Mouse (Mus musculus): ENCODE data around the gene Vdr. TPM values are rescaled to one million over a fixed set of nuclear protein-coding genes. Genes with fewer than 3 reads are reported as not detected.
A peak's percentile ranks its signal among the peaks of the same experiment; 100 is the strongest.

Vdr gene
- polyA plus RNA-seq, 1 experiment: 0.20 TPM

DNA sequence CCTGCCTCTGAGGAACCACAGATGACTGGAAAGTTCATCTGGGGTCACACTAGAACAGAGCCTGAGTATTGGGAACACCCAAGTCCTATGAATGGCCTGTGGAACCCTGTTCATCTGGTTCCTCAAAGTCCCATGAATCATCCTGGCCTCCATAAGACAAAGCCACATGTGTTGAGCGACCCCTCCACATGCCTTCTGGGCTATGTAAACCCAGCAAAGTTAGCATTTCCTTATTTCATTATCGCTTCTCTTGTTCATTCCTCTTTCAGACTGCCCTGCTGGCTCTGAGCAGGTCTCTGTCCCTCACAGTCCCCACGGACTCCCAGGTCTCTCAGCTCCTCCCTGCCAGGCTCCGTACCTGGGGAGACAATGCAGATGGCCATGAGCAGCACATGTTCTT lies 52.0 kb downstream of the Vdr start:
- no peak overlapping the region for H3K4me3 ChIP-seq (replicated peaks)
- H3K27me3 ChIP-seq (replicated peaks): peaks cover 45% of the 10 kb centered on the region
- H3K4me1 ChIP-seq: no peaks in the 10 kb centered on the region
- H3K36me3 ChIP-seq (replicated peaks; ENCODE audit: low read length): no peaks in the 10 kb centered on the region
- peaks cover 16% of the 10 kb centered on the region for H3K9me3 ChIP-seq
- TF ChIP-seq FLI1 (IDR thresholded peaks at IDR 0.05; ENCODE audit: low read length) (no peak), GATA1 (IDR thresholded peaks at IDR 0.05; ENCODE audit: borderline replicate concordance, low read length) (no peak)

DNA sequence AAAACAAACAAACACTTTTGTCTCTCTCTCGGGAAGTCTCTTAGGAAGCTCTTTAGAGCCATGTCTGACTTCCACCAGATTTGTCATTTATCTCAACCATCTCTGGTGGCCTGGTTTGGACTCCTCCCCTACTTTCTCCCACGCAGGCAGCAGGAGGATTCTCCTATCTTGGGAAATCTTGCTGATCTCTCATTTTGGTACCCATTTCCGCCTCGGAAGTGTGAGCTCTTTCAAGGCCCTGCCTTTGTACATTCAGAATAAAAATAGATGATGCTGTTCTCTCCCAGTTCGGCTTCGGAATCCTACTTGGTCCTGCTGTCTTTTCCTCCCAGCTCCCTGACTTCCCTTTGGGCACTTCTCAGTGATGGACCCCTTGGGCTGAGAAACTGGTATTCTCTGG lies 55.9 kb downstream of the Vdr start:
- H3K4me1 ChIP-seq: peaks cover 15% of the 10 kb centered on the region
- no peak overlapping the region for H3K4me3 ChIP-seq (replicated peaks)
- H3K9me3 ChIP-seq: peaks cover 9% of the 10 kb centered on the region; the same call in 1 of the 2 replicates
- no peak for TF ChIP-seq FLI1 (IDR thresholded peaks at IDR 0.05; ENCODE audit: low read length)
- no peak for TF ChIP-seq GATA1 (IDR thresholded peaks at IDR 0.05; ENCODE audit: borderline replicate concordance, low read length)
- H3K36me3 ChIP-seq (replicated peaks; ENCODE audit: low read length): no peaks in the 10 kb centered on the region
- peaks cover 45% of the 10 kb centered on the region for H3K27me3 ChIP-seq (replicated peaks)

DNA sequence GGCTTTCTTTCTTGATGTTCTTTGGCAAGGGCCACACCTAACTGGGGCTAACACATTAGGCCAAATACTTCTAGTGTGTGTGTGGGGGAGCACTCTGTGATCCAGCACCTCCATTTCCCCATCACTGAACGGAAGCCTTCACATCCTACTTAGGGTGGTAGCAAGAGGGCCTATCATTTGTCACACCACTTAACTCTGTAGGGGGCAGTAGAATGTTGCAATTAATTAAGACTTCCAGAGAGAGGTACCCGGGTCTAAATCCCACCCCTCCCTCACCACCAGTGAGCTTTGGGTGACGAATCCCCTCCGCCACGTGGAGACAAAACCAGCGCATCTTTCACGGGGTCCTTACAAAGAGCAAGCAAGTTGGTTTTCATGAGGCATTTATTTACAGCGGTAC lies 56.4 kb downstream of the Vdr start:
- Histone ChIP-seq H3K27me3 (replicated peaks) (peaks cover 41% of the 10 kb centered on the region), H3K9me3 (peaks cover 8% of the 10 kb centered on the region; the same call in 1 of the 2 replicates), H3K4me1 (peaks cover 20% of the 10 kb centered on the region), H3K4me3 (replicated peaks) (no peak overlapping the region), H3K36me3 (replicated peaks; ENCODE audit: low read length) (no peaks in the 10 kb centered on the region)
- TF ChIP-seq GATA1 (IDR thresholded peaks at IDR 0.05; ENCODE audit: borderline replicate concordance, low read length): no peak
- TF ChIP-seq FLI1 (IDR thresholded peaks at IDR 0.05; ENCODE audit: low read length): no peak

DNA sequence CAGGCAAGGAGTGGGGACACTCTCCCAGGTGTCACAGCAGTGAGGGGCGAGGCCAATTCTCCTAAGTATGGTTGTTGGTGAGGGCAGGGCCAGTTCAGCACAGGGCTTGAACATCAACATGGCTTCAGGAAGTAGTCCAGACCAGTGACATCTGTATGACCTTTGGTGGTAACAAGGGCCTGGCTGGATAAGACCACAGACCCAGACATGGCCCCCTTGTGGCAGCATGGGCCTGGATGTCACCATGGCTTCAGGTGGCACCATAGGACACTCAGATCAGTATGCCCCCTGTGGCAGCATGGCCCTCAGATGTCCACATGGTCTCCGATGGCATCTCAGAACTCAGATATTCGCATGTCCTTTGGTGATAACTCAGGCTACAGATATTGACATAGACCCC lies 58.1 kb downstream of the Vdr start:
- TF ChIP-seq FLI1 (IDR thresholded peaks at IDR 0.05; ENCODE audit: low read length) (no peak), GATA1 (IDR thresholded peaks at IDR 0.05; ENCODE audit: borderline replicate concordance, low read length) (no peak)
- no peak overlapping the region for H3K4me3 ChIP-seq (replicated peaks)
- H3K9me3 ChIP-seq: peaks cover 7% of the 10 kb centered on the region; the same call in 1 of the 2 replicates
- no peaks in the 10 kb centered on the region for H3K36me3 ChIP-seq (replicated peaks; ENCODE audit: low read length)
- H3K27me3 ChIP-seq (replicated peaks): peaks cover 31% of the 10 kb centered on the region
- peaks cover 20% of the 10 kb centered on the region for H3K4me1 ChIP-seq

DNA sequence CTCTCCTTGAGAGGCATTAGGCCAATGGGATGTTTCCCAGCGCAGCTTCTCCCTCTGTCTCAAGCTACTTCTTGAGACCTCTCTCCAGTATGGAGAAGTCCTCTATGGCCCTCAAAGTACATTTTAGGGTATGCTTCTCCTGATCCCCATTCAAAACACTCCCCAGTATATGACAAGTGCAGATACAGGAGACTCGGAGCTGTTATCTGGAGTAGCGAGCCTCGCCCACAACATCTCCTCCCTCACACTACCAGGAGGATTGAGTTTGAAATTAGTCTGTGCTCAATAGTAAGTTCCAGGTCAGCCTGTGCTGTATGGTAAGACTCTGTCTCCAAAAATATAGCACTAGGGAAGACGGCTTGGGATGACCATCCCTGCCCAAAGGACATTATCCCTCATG lies 59.4 kb downstream of the Vdr start:
- TF ChIP-seq FLI1 (IDR thresholded peaks at IDR 0.05; ENCODE audit: low read length) (no peak), GATA1 (IDR thresholded peaks at IDR 0.05; ENCODE audit: borderline replicate concordance, low read length) (no peak)
- Histone ChIP-seq H3K36me3 (replicated peaks; ENCODE audit: low read length) (no peaks in the 10 kb centered on the region), H3K27me3 (replicated peaks) (peaks cover 18% of the 10 kb centered on the region)

DNA sequence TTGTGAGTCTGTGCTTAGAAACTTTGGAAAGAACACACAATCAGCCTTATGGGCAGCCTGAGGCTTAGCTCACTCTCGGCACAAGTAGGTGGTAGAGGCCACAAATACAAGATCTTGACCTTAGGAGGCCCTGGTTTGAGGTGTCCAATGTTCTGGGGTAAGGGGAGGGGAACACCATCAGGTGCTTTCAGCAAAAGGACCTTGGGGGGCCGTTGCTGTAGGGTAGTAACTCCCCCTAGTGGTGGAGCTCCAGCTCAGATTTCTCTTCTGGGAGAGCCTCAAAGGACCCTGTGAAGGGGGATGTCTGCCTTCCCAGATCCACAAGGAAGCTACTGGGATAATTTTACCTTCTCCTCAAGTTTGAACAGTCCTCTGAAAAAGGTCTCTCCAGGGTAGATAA lies 60.0 kb downstream of the Vdr start:
- Histone ChIP-seq H3K27me3 (replicated peaks) (peaks cover 12% of the 10 kb centered on the region), H3K4me1 (peaks cover 26% of the 10 kb centered on the region), H3K36me3 (replicated peaks; ENCODE audit: low read length) (no peaks in the 10 kb centered on the region), H3K4me3 (replicated peaks) (no peak overlapping the region), H3K9me3 (peaks cover 9% of the 10 kb centered on the region)
- TF ChIP-seq FLI1 (IDR thresholded peaks at IDR 0.05; ENCODE audit: low read length): no peak
- no peak for TF ChIP-seq GATA1 (IDR thresholded peaks at IDR 0.05; ENCODE audit: borderline replicate concordance, low read length)

More for the DNA sequence above, 59.4 kb downstream of the Vdr start:
- H3K9me3 ChIP-seq: peaks cover 5% of the 10 kb centered on the region
- peaks cover 26% of the 10 kb centered on the region for H3K4me1 ChIP-seq
- H3K4me3 ChIP-seq (replicated peaks): no peak overlapping the region

DNA sequence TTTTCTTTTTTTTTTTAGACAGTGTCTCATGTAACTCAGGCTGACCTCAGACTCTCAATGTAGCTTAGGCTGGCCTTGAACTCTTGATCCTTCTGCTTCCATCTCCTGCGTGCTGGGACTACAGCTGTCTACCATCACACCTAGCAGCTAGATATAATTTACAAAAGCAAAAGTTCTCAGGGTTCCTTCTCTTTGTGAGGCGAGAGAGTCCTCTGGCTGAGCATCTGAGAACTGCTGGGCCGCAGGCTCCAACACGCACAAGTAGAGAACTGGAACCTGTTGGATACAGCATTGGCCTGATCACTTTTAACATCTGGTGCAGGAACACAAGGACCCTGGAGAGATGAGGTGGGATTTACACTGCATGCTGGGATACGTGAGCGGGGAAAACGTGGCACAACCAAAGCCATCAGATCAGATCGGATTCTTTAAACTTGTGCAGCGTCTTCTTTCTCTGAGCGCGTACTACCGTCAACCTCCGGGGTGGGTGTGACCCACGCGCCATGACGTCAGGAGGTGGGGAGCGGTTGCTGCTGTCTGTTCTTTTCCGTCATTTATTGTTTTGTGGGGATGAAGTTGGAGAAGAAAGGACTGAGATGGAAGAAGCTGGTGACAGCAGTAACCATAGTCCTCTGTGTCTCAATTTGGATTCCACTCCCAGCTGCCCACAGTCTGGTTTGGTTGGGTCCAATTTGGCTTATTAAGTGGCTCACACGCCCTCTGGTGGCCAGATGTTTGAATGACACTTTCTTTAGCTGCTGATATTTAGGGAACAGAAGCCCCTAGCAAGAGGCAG lies 61.1 kb downstream of the Vdr start:
- Histone ChIP-seq H3K4me1 (peaks cover 32% of the 10 kb centered on the region), H3K36me3 (replicated peaks; ENCODE audit: low read length) (no peaks in the 10 kb centered on the region), H3K4me3 (replicated peaks) (peak overlapping the region; percentile 90), H3K9me3 (peaks cover 9% of the 10 kb centered on the region), H3K27me3 (replicated peaks) (peaks cover 12% of the 10 kb centered on the region)
- TF ChIP-seq FLI1 (IDR thresholded peaks at IDR 0.05; ENCODE audit: low read length): no peak

DNA sequence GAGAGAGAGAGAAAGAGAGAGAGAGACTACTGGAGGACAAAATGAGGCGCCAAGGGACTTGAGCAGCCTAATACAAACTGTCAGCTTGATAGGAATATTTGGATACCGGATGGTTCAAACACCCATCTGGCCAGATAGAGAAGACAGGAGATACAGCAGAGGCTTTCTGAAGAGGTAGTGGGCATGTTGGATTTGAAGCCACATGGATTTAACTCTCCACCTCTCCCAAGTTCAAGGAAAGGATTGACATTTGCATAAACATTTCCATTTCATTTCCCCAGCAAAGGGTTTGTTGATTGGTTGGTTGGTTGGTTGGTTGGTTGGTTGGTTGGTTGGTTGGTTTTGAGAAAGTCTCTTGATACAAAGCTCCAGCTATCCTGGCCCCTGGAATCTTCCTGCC lies 62.6 kb downstream of the Vdr start:
- H3K4me1 ChIP-seq: peaks cover 44% of the 10 kb centered on the region
- no peaks in the 10 kb centered on the region for H3K36me3 ChIP-seq (replicated peaks; ENCODE audit: low read length)
- TF ChIP-seq GATA1 (IDR thresholded peaks at IDR 0.05; ENCODE audit: borderline replicate concordance, low read length): no peak
- TF ChIP-seq FLI1 (IDR thresholded peaks at IDR 0.05; ENCODE audit: low read length): no peak
- H3K27me3 ChIP-seq (replicated peaks): peaks cover 20% of the 10 kb centered on the region
- peaks cover 9% of the 10 kb centered on the region for H3K9me3 ChIP-seq
- H3K4me3 ChIP-seq (replicated peaks): no peak overlapping the region

DNA sequence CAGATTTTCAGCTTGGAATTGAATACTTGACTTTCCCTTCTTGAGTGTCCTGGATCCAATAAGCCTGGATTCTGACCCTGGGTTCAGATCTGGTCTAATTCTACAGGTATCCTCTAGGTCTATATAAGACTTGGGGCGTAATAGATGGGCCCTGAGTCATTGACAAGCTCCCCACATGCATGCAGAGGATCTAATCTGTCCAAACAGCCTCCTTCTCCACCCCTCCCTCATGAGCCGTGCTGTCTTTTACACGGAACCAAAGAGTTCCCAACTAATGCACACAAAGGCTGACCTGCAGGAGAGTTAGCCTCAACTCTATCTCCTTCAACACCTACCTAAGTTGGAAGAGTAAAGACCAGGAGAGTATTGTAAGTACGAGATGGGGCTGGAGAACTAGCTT lies 63.1 kb downstream of the Vdr start:
- H3K9me3 ChIP-seq: peaks cover 9% of the 10 kb centered on the region
- peaks cover 14% of the 10 kb centered on the region for H3K27me3 ChIP-seq (replicated peaks)
- H3K36me3 ChIP-seq (replicated peaks; ENCODE audit: low read length): no peaks in the 10 kb centered on the region
- no peak for TF ChIP-seq GATA1 (IDR thresholded peaks at IDR 0.05; ENCODE audit: borderline replicate concordance, low read length)
- TF ChIP-seq FLI1 (IDR thresholded peaks at IDR 0.05; ENCODE audit: low read length): no peak
- H3K4me3 ChIP-seq (replicated peaks): no peak overlapping the region
- H3K4me1 ChIP-seq: peaks cover 41% of the 10 kb centered on the region

DNA sequence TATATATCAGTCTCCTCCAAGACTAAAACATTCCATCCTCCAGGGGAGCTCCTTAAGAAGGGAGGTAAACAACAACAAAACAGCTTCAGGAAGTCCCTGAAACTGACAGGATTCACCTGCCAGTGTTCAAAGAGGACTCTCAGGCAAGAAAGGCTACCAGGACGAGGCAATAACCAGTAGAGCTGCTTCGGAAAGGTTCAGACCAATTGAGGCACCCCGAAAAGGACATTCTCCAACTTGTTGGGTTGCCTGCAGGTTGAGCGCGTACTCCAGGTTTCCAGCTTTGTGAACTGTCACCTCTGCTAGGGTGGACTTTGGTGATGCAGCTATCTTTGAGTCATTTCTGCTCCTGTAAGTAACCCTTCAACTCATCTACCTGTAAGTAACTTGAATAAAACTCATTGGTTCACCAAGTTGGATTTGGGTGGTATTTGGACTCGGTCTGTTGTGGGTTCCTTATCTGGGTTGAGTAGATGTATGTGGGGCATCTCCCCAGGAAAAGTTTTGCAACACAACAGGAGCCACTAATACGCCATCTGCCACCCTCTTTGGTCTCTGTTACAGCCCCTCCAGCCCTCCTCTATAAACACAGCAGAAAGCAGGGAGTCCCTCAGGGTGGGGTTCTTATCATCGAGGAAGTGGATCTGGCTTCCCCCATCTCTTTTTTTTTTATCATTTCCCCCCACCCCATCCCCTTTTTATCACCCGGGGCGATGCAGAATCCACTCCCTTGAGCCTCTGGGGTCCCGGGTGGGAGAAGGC lies 64.1 kb downstream of the Vdr start:
- Histone ChIP-seq H3K36me3 (replicated peaks; ENCODE audit: low read length) (no peaks in the 10 kb centered on the region), H3K9me3 (peaks cover 9% of the 10 kb centered on the region), H3K27me3 (replicated peaks) (peaks cover 12% of the 10 kb centered on the region), H3K4me1 (peaks cover 44% of the 10 kb centered on the region), H3K4me3 (replicated peaks) (no peak overlapping the region)
- TF ChIP-seq GATA1 (IDR thresholded peaks at IDR 0.05; ENCODE audit: borderline replicate concordance, low read length) (no peak), FLI1 (IDR thresholded peaks at IDR 0.05; ENCODE audit: low read length) (no peak)

Data from megakaryocyte, embryonic 14.5 days (primary cell).